Mouse (Mus musculus) forebrain, embryonic 11.5 days (tissue): ENCODE measurements around the gene Fxyd3. TPM values are rescaled to one million over a fixed set of nuclear protein-coding genes. Genes with fewer than 3 reads are reported as not detected.

ENCODE experiments used
- ATAC-seq: fragments of 200-750 bp; cut with Nextera tagmentation; replicated peaks from 2 replicates; pipeline ENCODE4 v1.8.0; 2017; ENCODE audit warnings: moderate TSS enrichment; ENCODE audit not compliant: low FRiP score
- DNase-seq: peaks from one replicate; pipeline ENCODE4 v3.0.0-alpha.2; 2017; ENCODE audit warnings: low spot score
- H3K27ac ChIP-seq: fragments of 300-500 bp; sonication (generic); 2 replicates; pipeline ENCODE4 v1.5.1; 2014; ENCODE audit warnings: low read depth, low read length
- H3K27me3 ChIP-seq: fragments of 300-500 bp; sonication (generic); 2 replicates; pipeline ENCODE4 v1.6.1; 2014; ENCODE audit warnings: mild to moderate bottlenecking, low read length, mixed read lengths; ENCODE audit not compliant: control insufficient read depth, insufficient read depth
- H3K36me3 ChIP-seq: fragments of 300-500 bp; sonication (generic); 2 replicates; pipeline ENCODE4 v1.6.1; 2014; ENCODE audit warnings: mild to moderate bottlenecking, low read length, moderate library complexity, mixed read lengths; ENCODE audit not compliant: control insufficient read depth, insufficient read depth
- H3K4me1 ChIP-seq: fragments of 300-500 bp; sonication (generic); replicated peaks from 2 replicates; pipeline ENCODE4 v1.6.1; 2014; ENCODE audit warnings: low read length, mixed read lengths; ENCODE audit not compliant: control insufficient read depth, insufficient read depth
- H3K4me2 ChIP-seq: fragments of 300-500 bp; sonication (generic); 2 replicates; pipeline ENCODE4 v1.6.1; 2014; ENCODE audit warnings: low read depth, mild to moderate bottlenecking, low read length, moderate library complexity, mixed read lengths; ENCODE audit not compliant: severe bottlenecking
- H3K4me3 ChIP-seq: fragments of 300-500 bp; sonication (generic); 2 replicates; pipeline ENCODE4 v1.5.1; 2014; ENCODE audit warnings: low read depth, low read length
- H3K9ac ChIP-seq: fragments of 300-500 bp; sonication (generic); 2 replicates; pipeline ENCODE4 v1.6.1; 2014; ENCODE audit warnings: low read length
- H3K9me3 ChIP-seq: fragments of 300-500 bp; sonication (generic); 2 replicates; pipeline ENCODE4 v1.6.1; 2016; ENCODE audit warnings: low read length, mixed read lengths; ENCODE audit not compliant: control insufficient read depth
- WGBS: fragments of 180-500 bp; shearing (Covaris S2); extraction: QIAGEN DNeasy Blood & Tissue Kit; methylation state at CpG from one replicate; pipeline ENCODE4 v1.1.7; 2014; 5-methylcytosine and 5-hydroxymethylcytosine counted together
- polyA plus RNA-seq: library from polyadenylated mRNA; unstranded; fragments of >200 nt; fragmentation: Nextera tagmentation; extraction: Ambion mirVana; gene quantifications from 2 replicates; pipeline ENCODE4 v1.2.1, GENCODE M21; 2014

Fxyd3 gene
- polyA plus RNA-seq, 1 experiment from 2014 or later, result 2.0 TPM

DNA sequence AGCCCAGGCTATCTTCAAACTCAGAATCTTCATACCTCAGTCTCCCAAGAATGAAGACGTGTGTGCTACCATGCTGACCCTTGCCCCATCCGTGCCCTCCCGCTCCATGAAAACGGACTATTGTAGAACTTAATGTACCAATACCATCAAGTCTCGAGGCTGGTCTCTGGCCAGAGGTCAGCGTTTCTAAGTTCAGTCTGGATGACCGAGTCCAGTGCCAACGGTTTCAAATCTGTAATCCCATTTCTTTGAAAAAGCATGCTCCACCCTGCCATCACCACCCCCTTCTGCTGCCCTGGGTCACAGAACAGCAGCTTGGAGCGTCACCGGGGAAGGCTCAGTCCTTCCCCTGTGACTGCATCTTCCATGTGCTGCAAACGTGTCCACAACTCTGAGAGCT, 31.3 kb upstream of the Fxyd3 start:
- ATAC-seq (no peak), DNase-seq (no peak)
- H3K4me1 ChIP-seq, result no peaks in the 10 kb centered on the region
- no peak overlapping the region for H3K9ac ChIP-seq
- H3K36me3 ChIP-seq, result no peaks in the 10 kb centered on the region
- H3K9me3 ChIP-seq, result no peaks in the 10 kb centered on the region
- H3K27ac ChIP-seq, result no peak overlapping the region
- no peak overlapping the region for H3K4me3 ChIP-seq
- WGBS, result 87% methylated on average over 11 of the region's 11 CpGs
- H3K4me2 ChIP-seq, result no peak overlapping the region
- H3K27me3 ChIP-seq, result no peaks in the 10 kb centered on the region

- no peak overlapping the region for H3K27ac ChIP-seq
- DNase-seq, result no peak
- H3K4me2 ChIP-seq, result no peak overlapping the region
- WGBS, result 60% methylated on average over 3 of the region's 3 CpGs
- H3K4me3 ChIP-seq, result no peak overlapping the region
- no peak overlapping the region for H3K9ac ChIP-seq
- no peaks in the 10 kb centered on the region for H3K4me1 ChIP-seq
- no peak for ATAC-seq
- H3K9me3 ChIP-seq, result no peaks in the 10 kb centered on the region
- H3K36me3 ChIP-seq, result no peaks in the 10 kb centered on the region
- no peaks in the 10 kb centered on the region for H3K27me3 ChIP-seq
These were observed 29.7 kb upstream of the Fxyd3 start for GRCm38 (mm10) chr7:31106166-31106565.

GRCm38 (mm10) chr7:31105061-31105768, 28.7 kb upstream of the Fxyd3 start:
- Histone ChIP-seq H3K9ac (no peak overlapping the region), H3K4me1 (no peaks in the 10 kb centered on the region), H3K27me3 (no peaks in the 10 kb centered on the region), H3K4me3 (no peak overlapping the region), H3K9me3 (no peaks in the 10 kb centered on the region), H3K36me3 (no peaks in the 10 kb centered on the region), H3K27ac (no peak overlapping the region), H3K4me2 (no peak overlapping the region)
- DNase-seq (peak; percentile 67), ATAC-seq (no peak)
- WGBS, result 72% methylated on average over 15 of the region's 15 CpGs

DNA sequence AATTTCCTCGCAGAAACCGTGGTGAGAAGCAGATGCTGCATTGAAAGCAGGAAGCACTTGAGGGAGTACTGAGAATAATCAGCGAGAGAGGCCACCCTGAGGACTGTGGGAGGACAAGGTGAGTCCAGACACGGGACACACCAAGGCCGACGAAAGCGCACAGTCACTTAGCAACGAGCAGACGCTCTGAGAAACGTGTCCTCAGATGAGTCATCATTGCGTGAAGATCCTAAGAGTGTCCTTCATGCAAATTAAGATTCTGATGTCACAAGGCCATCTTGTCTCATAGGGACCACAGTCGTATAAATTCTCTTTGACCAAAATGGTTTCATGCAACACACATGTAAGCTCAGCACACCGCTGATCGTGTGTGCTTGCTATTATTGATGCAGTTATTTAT, 24.3 kb upstream of the Fxyd3 start:
- H3K4me1 ChIP-seq, result no peaks in the 10 kb centered on the region
- no peak overlapping the region for H3K27ac ChIP-seq
- H3K4me2 ChIP-seq, result no peak overlapping the region
- DNase-seq, result no peak
- H3K9me3 ChIP-seq, result no peaks in the 10 kb centered on the region
- H3K4me3 ChIP-seq, result no peak overlapping the region
- no peaks in the 10 kb centered on the region for H3K27me3 ChIP-seq
- no peak overlapping the region for H3K9ac ChIP-seq
- 89% methylated on average over 14 of the region's 14 CpGs for WGBS
- no peak for ATAC-seq
- H3K36me3 ChIP-seq, result no peaks in the 10 kb centered on the region

GRCm38 (mm10) chr7:31099612-31099982, 23.1 kb upstream of the Fxyd3 start:
- H3K27me3 ChIP-seq, result no peaks in the 10 kb centered on the region
- no peak overlapping the region for H3K27ac ChIP-seq
- H3K36me3 ChIP-seq, result no peaks in the 10 kb centered on the region
- no peak overlapping the region for H3K4me3 ChIP-seq
- DNase-seq (no peak), ATAC-seq (no peak)
- H3K4me1 ChIP-seq, result no peaks in the 10 kb centered on the region
- no peak overlapping the region for H3K4me2 ChIP-seq
- H3K9ac ChIP-seq, result no peak overlapping the region
- 83% methylated on average over 6 of the region's 6 CpGs for WGBS
- no peaks in the 10 kb centered on the region for H3K9me3 ChIP-seq

DNA sequence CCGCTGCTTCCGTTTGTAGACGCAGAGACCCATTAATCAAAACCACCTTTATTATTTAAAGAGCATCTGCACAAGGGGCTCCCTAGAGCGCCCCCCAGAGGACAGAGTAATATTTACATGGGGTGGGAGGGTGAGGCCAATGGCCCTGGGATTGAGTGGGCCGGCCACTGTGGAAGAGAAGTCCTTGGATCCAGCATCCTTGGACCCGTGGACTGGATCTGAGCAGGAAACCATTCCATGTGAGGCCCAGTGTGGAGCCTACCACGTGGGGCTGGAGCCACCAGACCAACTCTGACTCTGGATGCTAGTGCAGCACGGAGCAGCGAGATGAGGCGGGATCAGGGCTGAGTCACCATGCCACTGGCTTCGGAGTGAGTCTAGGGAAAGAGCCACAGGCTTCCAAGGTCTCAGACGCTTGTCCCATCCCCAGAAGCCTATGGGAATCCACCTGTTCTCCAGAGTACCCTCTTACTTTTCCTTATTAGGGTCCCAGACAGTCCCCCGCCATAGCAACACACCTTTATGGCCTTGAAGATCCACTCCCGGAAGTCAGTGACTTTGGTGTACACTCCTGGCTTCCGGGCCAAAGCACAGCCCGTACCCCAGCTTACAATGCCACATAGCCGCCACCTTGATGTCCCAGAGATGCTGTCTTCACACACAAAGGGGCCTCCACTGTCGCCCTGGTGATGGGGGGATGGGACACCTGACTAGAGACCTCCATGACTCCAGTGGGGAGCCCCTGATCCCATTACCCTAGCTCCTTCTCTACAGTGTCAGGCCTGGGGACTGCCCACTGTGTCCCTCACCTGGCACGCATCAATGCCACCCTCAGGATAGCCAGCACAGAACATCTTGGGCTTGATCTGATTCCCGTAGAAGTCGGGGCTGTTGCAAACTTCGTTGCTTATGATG, 22.4 kb upstream of the Fxyd3 start:
- Histone ChIP-seq H3K27ac (no peak overlapping the region), H3K4me2 (no peak overlapping the region), H3K9ac (no peak overlapping the region), H3K9me3 (no peaks in the 10 kb centered on the region), H3K4me3 (no peak overlapping the region), H3K36me3 (no peaks in the 10 kb centered on the region), H3K27me3 (no peaks in the 10 kb centered on the region), H3K4me1 (no peaks in the 10 kb centered on the region)
- no peak for DNase-seq
- ATAC-seq, result 0 out of 2 replicates have a peak, but pooled peaks have one; percentile 34
- WGBS, result 82% methylated on average over 22 of the region's 22 CpGs

DNA sequence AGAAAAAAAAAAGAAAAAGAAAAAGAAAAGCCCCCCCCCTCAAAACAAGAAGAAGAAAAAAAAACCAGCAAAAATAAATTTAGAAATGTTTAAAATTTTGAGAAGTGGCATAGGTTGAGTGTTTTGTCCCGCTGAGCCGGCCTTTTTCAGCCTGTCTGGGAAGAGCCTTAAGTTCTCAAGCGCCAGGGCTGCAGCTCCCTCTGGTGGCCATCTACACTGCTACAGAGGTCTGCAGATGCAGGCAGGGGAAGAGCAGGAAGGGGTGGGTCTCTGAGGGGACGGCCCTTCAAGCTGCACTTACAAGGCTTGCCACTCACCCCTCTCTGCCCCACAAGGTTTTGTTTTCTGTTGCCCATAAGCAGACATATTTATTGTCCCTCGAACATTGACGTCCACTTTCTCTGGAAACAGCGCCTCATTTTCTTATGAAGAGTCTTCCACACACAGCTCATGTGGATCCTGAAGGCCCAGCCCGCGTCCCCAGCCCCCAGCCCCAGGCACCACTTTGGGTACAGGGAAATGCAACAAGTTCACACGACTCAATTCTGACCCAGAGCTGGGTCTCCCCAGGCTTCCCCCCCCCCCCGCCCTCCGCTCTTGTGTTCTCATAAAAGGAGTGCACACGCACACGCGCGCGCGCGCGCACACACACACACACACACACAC, 21.2 kb upstream of the Fxyd3 start:
- H3K4me3 ChIP-seq, result peak overlapping the region; percentile 11; the same call in 1 of the 2 replicates
- peak overlapping the region; percentile 29; the same call in 1 of the 2 replicates for H3K4me2 ChIP-seq
- ATAC-seq (peak; percentile 94), DNase-seq (peak; percentile 94)
- no peaks in the 10 kb centered on the region for H3K27me3 ChIP-seq
- 46% methylated on average over 19 of the region's 20 CpGs for WGBS
- H3K9ac ChIP-seq, result no peak overlapping the region; the same call in 1 of the 2 replicates
- H3K4me1 ChIP-seq, result no peaks in the 10 kb centered on the region
- H3K9me3 ChIP-seq, result no peaks in the 10 kb centered on the region
- no peaks in the 10 kb centered on the region for H3K36me3 ChIP-seq
- no peak overlapping the region for H3K27ac ChIP-seq

- Histone ChIP-seq H3K4me2 (no peak overlapping the region), H3K4me1 (no peaks in the 10 kb centered on the region), H3K9me3 (no peaks in the 10 kb centered on the region), H3K36me3 (no peaks in the 10 kb centered on the region), H3K9ac (no peak overlapping the region), H3K4me3 (no peak overlapping the region), H3K27me3 (no peaks in the 10 kb centered on the region), H3K27ac (no peak overlapping the region)
- 74% methylated on average over 9 of the region's 9 CpGs for WGBS
- ATAC-seq (no peak), DNase-seq (no peak)
These were observed 20.5 kb upstream of the Fxyd3 start for GRCm38 (mm10) chr7:31096892-31097564.
